ENCODE assay signal across 16 mouse cellular contexts in genomic region chr11:90824761-90825160, GRCm38 (mm10).
"Had no signal": no experiment of that assay in that cellular context is flagged by ENCODE, and none has a peak within 500 bp of the region (broad histone marks: within the 10 kb centered on the region; RNA-seq: fewer than 3 reads in every experiment).

No protein-coding gene starts in this region.

- H3K9ac ChIP-seq: liver, embryonic 13.5 days; liver, postnatal 0 days; lung, embryonic 15.5 days; midbrain, embryonic 12.5 days; neural tube, embryonic 15.5 days had no signal

- ATAC-seq: inflammation-experienced regulatory T-cells, adult 6 months; intestine, postnatal 0 days; liver, postnatal 0 days had no signal

- H3K27ac ChIP-seq: layer of hippocampus, adult 2 months; liver, embryonic 13.5 days; lung, embryonic 15.5 days; macrophage; midbrain, embryonic 12.5 days; neural tube, embryonic 15.5 days had no signal

- H3K4me1 ChIP-seq: liver, embryonic 13.5 days; lung, embryonic 15.5 days; midbrain, embryonic 12.5 days; neural tube, embryonic 15.5 days had no signal

- DNase-seq: liver; liver, embryonic 13.5 days; liver, postnatal 0 days; lung, postnatal 14 days; right cerebral cortex, adult 18-20 months; right cerebral cortex, postnatal 25 days; thymus, adult 18-20 months; thymus, postnatal 14 days had no signal

- H3K4me3 ChIP-seq: layer of hippocampus, adult 2 months; liver, embryonic 13.5 days; lung, embryonic 15.5 days; midbrain, embryonic 12.5 days; myocyte; neural tube, embryonic 15.5 days had no signal

- H3K9me3 ChIP-seq: liver, embryonic 13.5 days; lung, embryonic 15.5 days; midbrain, embryonic 12.5 days had no signal

- H3K4me2 ChIP-seq: liver, embryonic 13.5 days; lung, embryonic 15.5 days; midbrain, embryonic 12.5 days; neural tube, embryonic 15.5 days had no signal

- H3K27me3 ChIP-seq: liver, embryonic 13.5 days; lung, embryonic 15.5 days; midbrain, embryonic 12.5 days; neural tube, embryonic 15.5 days had no signal

- H3K36me3 ChIP-seq: liver, embryonic 13.5 days; lung, embryonic 15.5 days; midbrain, embryonic 12.5 days; neural tube, embryonic 15.5 days had no signal
